Mouse (Mus musculus) spleen, embryonic (tissue): ENCODE results near the gene Zfp781.
"Not testable (repeated sequence)": the region's sequence is repeated elsewhere in the genome, so short reads cannot be mapped to it uniquely, and the experiment has no call there.

Source experiments
- CTCF ChIA-PET: fragments of 350-600 bp; sonication (Branson Sonifier 250); formaldehyde crosslinking; loops from one replicate; lab custom pipeline; 2022; lab: Charles Lee

The Zfp781 gene

GRCm38 (mm10) chr10:81929842-81930743 is at the start of gene Zfp781:
Zfp781 (minus strand) TSS chr10:81930480.
- CTCF ChIA-PET, result not testable (repeated sequence)

- CTCF ChIA-PET, result not testable (repeated sequence)
Measured at GRCm38 (mm10) chr10:81978365-81979003, 48.2 kb upstream of the Zfp781 start.

DNA sequence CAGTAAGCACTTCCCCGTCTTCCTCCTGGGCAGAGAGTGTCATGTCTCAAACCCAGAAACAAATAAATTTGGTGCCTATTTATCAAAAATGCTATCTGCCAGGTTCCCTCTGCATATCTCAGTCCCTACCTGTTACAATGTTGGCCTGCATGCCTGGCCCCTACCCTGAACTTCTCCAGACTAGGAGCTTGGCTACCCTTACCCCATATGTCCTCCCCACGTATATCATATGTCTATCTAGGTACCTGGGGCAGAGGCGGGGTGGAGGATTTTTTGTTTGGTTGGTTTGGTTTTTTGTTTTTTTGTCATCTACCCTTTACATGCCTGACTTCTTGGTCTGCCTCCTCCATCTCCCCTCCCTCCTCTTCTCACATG is 451 bp upstream of the Zfp781 start:
- CTCF ChIA-PET, result not testable (repeated sequence)

- CTCF ChIA-PET, result not testable (repeated sequence)
Measured at GRCm38 (mm10) chr10:81863409-81864407, 66.6 kb downstream of the Zfp781 start, which contains the start of gene Gm32687. Gm32687 (plus strand) TSS chr10:81863934.
